Mouse (Mus musculus) mesoderm, embryonic 11.5 days (tissue): ENCODE measurements around the gene Gm8126.
"Not testable (repeated sequence)": the region's sequence is repeated elsewhere in the genome, so short reads cannot be mapped to it uniquely, and the experiment has no call there.

Experiments used
- DNase-seq: peaks from one replicate; pipeline ENCODE4 v3.0.0-alpha.2; 2012; ENCODE audit warnings: low read depth, low spot score

The Gm8126 gene

DNA sequence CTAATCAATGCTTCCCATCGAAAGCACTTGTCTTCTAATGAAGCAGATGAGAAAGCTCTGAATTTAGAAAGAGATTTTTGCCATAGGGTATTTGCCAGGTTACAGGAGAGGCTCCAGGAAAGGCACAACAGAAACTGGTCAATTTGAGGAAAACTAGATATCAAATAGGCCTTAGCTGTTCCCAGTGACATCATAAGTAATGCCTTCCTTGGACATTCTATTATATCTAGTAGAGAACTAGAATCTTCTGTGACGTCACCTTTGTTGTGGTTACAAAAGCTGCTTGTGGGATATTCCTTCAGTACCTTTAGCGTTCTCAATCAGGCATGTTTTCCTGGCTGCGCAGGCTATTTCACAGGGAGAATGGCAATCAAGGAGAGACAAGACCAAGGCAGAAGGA, at the start of gene Gm8126:
Gene Gm8126 (plus strand): TSS at position 301 of the 400 bp plus-strand sequence.
- not testable (repeated sequence) for DNase-seq

DNA sequence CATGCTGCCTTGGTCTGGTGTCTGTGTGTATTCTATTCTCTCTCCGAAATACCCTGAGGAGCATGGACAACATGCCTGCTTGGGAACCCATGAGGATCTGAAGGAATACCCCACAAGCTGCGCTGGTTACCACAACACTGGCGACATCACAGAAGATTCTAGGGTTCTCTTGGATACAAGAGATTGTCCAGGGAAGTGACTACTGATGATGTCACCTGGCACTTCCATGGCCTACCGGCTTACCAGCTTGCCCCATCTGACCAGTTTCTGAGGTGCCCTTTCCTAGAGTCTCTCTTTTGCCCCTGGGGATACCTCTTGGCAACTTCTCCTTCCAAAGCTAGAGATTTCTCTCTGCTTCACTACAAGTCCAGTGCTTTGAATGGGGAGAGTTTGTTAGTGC, 23.2 kb upstream of the Gm8126 start, which contains the start of gene Gm8122:
Gene Gm8122 (minus strand): TSS at position 101 of the 400 bp plus-strand sequence.
- DNase-seq = not testable (repeated sequence)

DNA sequence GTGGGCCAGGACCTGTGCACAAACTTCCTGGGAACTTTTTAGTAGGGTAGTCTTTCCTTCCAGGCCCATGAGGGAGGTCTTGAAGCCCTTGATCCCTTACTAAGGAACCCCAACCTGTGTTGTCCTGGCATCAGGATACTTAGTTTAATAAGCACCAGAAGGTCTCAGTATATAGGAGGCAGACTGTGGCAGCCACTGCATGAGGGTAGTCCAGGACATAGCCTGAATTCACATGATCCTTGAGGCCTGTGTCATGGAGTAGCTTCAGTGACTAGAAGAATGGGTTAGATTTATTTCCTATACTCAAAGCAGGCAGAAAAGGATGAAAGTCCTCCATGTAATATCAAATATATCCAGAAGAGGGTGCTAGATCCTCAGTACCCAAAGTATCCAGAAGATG, 20.7 kb upstream of the Gm8126 start:
- DNase-seq = not testable (repeated sequence)

DNA sequence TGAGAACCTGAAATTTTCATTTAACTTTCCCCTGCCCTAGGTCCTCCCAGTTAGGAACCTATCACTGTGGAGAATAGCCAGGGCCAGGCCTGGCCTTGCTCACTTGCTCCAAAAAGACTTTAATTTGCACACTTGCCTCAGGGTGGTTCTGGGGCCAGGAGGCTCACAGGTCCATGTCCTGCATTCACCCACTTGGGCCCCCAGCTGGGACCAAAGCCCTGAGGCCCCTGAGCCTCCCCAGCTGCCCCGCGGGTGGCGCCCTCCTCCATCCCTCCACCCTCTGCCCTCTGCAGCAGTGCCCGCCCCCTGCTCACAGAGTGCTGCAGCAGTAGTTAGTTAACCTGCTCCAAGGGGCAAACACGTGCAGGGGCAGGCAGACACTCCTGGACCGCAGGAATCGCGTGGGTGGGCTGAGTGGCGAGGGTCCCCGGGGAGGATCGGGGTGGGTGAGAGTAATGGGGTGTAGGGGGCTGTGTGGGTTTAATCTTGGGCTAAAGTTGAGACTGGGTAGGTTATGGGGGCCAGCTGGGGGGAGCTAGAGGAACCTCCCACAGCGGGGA, 8.8 kb upstream of the Gm8126 start:
- DNase-seq = not testable (repeated sequence)

DNA sequence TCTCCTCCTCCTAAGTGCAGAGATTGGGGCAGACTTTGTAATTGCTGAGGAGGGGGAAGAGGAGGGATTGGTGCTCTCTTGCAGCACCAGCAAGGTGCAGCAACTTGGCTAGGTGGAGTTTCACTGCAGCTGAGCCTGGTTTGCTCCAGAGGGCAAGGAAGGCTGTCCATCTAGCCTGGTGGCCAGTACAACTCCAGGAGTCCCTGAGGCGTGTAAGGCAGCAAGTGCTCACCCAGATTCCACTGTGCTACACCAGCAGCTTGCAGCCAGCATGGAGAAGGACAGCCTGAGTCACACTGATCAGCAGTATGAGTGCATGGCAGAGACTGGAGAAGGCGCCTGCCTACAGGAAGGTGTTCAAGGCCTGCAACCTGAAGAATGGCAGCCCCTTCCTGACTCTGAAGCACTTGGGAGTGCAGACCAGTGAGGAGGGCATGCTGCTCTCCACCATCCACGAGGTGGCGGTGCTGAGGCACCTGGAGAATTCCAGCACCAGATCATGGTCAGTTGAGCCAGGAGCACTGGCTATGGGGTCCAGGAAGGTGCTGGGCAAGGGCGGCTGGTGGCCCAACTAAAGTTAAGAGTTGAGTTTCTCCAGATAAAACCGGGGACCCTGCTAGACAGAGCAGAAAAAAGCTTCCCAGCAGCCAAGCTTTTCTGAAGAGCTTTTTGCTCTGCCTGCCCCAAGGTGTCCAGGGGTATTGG, 7.7 kb upstream of the Gm8126 start:
- DNase-seq = not testable (repeated sequence)

DNA sequence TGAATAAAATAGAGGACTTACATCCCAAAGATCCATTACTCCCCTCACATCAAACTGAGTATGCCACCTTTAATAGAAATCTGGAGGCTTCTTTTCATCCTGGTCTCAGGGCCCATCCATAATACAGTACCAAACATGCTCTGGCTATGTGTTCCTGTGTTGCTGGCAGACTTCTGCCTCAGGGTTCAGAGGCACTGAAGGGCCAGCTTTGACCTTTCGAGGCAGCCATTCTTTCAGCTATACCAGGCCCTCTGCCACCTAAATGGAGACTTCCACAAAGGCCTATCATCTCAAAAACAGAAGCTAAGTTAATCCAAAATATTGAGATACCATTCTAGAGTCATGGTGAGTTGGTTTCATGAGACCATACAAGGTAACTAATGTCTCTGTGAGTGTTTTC, 1.9 kb upstream of the Gm8126 start:
- DNase-seq = not testable (repeated sequence)

DNA sequence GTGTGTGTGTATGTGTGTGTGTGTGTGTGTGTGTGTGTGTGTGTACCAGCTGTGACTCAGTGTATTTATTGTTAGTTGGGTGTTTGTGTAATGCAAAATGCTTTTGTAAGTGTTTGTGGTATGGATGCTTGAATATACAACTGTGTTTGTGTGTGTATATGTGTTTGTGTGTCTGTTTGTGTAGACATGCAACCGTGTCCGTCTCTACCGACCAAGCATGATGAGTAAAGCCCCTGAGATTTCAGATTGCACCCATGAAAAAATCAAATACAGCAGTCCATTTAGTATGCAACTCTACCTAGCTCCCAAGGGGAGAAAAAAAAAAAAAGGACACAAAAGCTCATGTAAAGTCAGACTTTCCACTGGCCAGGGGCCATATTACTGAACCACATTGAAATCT, 5.0 kb downstream of the Gm8126 start:
- DNase-seq = not testable (repeated sequence)

DNA sequence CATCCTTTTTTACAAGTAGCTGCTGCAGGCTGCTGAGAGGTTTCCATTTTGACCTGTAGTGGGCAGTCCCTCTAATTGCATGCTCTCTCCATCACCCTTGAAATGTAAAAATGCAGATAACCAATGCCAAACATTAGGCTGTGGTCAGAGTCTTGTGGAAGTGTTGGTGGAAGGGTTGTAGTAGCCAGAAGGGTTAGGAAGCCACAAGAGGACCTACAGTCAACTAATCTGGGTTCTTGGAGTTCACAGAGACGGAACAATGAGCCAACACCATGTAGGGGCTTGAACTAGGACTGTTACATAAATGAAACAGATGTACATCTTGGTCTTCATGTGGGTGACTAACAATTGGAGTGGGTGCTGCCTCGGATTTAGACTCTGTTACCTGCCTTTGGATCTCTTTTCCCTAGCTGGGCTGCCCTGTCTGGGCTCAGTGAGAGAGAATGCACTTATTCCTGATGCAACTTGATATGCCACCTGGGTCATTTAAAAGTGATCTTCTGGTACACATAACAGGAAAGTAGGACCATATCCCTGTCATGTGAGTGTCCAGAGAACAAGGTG, 10.2 kb downstream of the Gm8126 start:
- DNase-seq = not testable (repeated sequence)

DNA sequence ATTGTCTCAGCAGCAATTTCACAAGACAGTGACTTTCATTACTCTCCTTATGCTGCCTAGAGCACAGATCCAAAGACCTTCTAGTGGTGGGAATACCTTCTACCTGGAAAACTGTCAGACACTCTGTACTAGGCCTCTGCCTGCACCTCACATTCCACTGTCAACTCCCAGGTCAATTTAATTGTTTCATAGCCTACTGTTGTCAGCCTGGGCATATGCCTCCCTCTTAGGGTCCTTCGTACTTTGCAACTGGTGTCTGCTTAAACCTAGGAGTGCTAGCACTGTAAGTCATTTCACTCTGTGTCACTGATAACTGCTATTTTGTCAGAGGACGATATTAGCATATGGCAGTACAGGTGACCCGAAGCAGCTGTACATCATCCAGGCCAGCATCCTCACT, 10.8 kb downstream of the Gm8126 start:
- not testable (repeated sequence) for DNase-seq

DNA sequence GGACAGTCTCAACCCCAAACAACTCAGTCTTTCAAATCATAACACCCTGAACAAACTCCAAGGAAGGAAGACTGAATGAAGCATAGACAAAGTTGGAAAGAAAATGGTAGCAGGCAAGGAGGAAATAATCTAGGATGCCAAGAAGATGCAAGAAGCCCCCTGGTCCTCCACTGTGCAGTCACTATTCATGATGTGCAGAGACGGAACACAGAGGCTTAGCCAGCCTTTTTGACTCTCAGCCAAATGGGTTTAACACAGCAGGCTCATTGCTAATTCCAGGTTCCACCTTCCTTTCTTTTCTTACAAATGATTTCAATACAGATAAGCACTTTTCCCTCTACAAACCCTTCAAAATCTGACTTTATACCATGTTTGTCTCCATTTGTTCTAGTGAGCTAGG, 14.7 kb downstream of the Gm8126 start:
- not testable (repeated sequence) for DNase-seq

DNA sequence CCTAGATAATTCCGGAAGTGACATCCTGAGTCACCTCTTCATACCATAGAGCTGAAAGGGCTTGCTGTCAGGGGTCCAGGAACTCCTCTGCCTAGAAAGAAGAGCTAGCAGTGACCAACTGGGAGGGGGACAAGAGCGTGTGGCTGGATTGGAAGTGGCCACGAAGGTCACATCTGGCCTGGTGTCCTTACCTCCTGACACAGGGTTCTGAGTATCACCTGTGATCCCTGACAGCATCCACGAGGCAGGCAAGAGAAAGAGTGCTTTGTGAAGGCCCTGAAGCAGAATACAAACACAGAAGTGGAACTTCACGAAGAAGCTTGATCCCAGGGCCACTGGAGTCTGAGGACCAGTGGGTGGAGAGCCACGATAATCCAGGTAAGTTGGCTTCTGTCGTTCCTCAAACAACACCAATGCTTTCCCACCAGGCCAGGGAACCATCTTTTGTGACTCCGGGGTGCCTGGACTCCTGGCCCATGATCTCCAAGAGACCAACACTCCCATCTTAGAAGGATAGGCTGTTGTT, 16.6 kb downstream of the Gm8126 start, which contains the start of gene Gm9732:
Gene Gm9732 (plus strand): TSS at position 51 of the 526 bp plus-strand sequence.
- DNase-seq = not testable (repeated sequence)

DNA sequence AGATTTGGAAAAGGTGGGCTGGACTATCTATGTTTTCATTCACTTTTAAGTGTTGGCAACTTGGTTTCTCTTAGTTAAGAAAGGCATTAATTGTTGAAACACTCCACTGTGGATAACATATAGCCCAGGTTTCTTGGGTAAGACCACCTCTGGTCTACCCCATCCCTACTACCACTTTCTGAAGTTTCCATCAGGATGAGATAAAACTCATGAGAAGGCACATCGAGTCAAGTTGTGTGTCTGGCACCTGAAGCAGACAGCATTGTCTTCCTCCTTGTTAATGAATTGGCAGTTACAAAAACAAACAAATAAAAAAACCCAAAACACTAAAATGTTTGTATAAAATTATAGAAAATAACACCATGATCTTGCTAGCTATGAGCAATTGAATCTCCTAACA, 17.3 kb downstream of the Gm8126 start:
- DNase-seq = not testable (repeated sequence)

DNA sequence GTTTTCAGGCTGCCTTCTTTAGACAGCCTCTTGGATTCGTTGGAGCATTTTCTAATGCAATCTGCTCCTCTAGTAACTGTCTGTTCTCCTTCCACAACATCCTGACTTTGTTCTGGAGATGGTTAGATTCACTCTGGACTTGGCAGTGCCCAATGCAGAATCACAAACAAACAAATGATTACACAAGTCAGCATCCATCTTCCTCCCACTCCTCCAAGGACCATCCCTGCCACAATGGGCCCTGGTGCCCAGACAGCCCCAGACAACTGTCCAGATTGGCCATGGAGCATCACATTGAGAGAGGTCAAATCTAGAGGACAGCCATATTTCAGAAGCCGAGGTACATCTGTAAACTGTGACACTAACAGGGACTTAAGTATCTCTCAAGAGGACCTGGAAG, 19.0 kb downstream of the Gm8126 start:
- DNase-seq = not testable (repeated sequence)

DNA sequence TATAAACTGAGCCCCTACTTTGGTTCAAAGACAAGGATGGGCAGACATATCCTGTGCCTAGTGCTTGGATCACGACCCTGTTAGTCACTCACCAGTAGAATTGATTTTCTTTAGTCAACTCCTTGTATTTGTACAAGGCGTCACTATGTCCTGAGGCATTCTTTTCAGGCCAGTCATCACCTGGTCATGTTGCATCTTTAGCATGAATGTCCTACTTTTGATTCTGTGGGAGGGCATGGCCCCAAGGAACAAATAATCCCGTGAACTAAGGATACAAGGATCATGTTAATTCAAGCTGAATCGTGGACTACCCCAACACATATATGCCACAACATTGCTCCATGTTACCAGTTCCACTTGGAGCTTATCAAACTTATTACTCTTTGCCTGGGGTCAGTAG, 19.7 kb downstream of the Gm8126 start:
- not testable (repeated sequence) for DNase-seq

DNA sequence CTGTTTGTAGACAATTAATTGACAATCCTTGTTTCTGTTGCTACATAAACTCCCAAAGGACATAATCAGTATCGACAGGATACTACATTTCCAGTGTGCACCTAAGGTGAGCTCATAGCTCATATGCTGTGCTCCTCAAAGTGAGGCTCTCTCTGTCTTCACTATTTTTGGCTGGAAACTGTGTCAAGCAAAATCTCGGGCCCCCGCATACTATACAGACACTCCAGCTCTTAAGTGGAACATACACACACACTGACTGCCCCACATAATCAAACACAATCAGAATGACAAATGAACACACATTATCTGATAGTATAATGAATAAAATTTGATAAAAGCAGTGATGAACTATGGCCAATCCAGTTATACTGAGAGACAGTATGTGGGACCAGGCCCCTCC, 20.2 kb downstream of the Gm8126 start:
- DNase-seq = not testable (repeated sequence)

DNA sequence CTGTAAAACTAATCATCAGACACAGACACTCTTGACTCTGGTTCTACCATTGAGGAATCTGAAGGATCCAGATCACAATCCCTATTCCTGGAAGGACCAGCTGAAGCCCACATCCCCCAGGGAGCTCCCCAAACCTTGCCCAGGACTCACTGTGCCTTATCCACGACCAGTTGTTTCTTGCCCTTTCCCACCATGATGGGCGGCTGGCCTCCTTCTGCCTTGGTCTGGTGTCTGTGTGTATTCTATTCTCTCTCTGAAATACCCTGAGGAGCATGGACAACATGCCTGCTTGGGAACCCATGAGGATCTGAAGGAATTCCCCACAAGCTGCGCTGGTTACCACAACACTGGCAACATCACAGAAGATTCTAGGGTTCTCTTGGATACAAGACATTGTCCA, 35.1 kb downstream of the Gm8126 start, which contains the start of gene Gm8127:
Gene Gm8127 (minus strand): TSS at position 330 of the 400 bp plus-strand sequence.
- DNase-seq = not testable (repeated sequence)
